Mouse (Mus musculus): ENCODE data around the gene Prr13.

Prr13 gene

GRCm38 (mm10) chr15:102460409-102460808 is 1.6 kb downstream of the Prr13 start:
- no peak for DNase-seq (ENCODE audit: extremely low spot score, low read depth, low spot score)

- DNase-seq (ENCODE audit: extremely low spot score, low read depth, low spot score): no peak
Measured at GRCm38 (mm10) chr15:102460971-102461370, 2.1 kb downstream of the Prr13 start.

GRCm38 (mm10) chr15:102461430-102462075 is 2.7 kb downstream of the Prr13 start:
- no peak for DNase-seq (ENCODE audit: extremely low spot score, low read depth, low spot score)

GRCm38 (mm10) chr15:102463666-102464065 is 4.8 kb downstream of the Prr13 start:
- DNase-seq (ENCODE audit: extremely low spot score, low read depth, low spot score): no peak

GRCm38 (mm10) chr15:102468675-102469370 is 10.0 kb downstream of the Prr13 start:
- no peak for DNase-seq (ENCODE audit: extremely low spot score, low read depth, low spot score)

- DNase-seq (ENCODE audit: extremely low spot score, low read depth, low spot score): peak; percentile 87
Measured at GRCm38 (mm10) chr15:102470183-102470604, 11.4 kb downstream of the Prr13 start, which contains the start of gene Pcbp2. Gene Pcbp2 (plus strand): TSS chr15:102470539.

GRCm38 (mm10) chr15:102470605-102471294 is 11.9 kb downstream of the Prr13 start:
- DNase-seq (ENCODE audit: extremely low spot score, low read depth, low spot score): no peak

GRCm38 (mm10) chr15:102471295-102471645 is 12.4 kb downstream of the Prr13 start:
- DNase-seq (ENCODE audit: extremely low spot score, low read depth, low spot score): no peak

- no peak for DNase-seq (ENCODE audit: extremely low spot score, low read depth, low spot score)
Measured at GRCm38 (mm10) chr15:102471727-102472126, 12.9 kb downstream of the Prr13 start.

- DNase-seq (ENCODE audit: extremely low spot score, low read depth, low spot score): no peak
Measured at GRCm38 (mm10) chr15:102473246-102473645, 14.4 kb downstream of the Prr13 start.

- DNase-seq (ENCODE audit: extremely low spot score, low read depth, low spot score): no peak
Measured at GRCm38 (mm10) chr15:102474520-102474919, 15.7 kb downstream of the Prr13 start.

- DNase-seq (ENCODE audit: extremely low spot score, low read depth, low spot score): no peak
Measured at GRCm38 (mm10) chr15:102483136-102483535, 24.3 kb downstream of the Prr13 start.

- no peak for DNase-seq (ENCODE audit: extremely low spot score, low read depth, low spot score)
Measured at GRCm38 (mm10) chr15:102485853-102486252, 27.0 kb downstream of the Prr13 start.

- no peak for DNase-seq (ENCODE audit: extremely low spot score, low read depth, low spot score)
Measured at GRCm38 (mm10) chr15:102487664-102488063, 28.8 kb downstream of the Prr13 start.

- DNase-seq (ENCODE audit: extremely low spot score, low read depth, low spot score): no peak
Measured at GRCm38 (mm10) chr15:102498322-102498721, 39.5 kb downstream of the Prr13 start.

GRCm38 (mm10) chr15:102499370-102499769 is 40.5 kb downstream of the Prr13 start:
- no peak for DNase-seq (ENCODE audit: extremely low spot score, low read depth, low spot score)

- DNase-seq (ENCODE audit: extremely low spot score, low read depth, low spot score): no peak
Measured at GRCm38 (mm10) chr15:102499851-102500250, 41.0 kb downstream of the Prr13 start.

GRCm38 (mm10) chr15:102500479-102500878 is 41.7 kb downstream of the Prr13 start:
- DNase-seq (ENCODE audit: extremely low spot score, low read depth, low spot score): no peak

GRCm38 (mm10) chr15:102501084-102501814 is 42.4 kb downstream of the Prr13 start:
- no peak for DNase-seq (ENCODE audit: extremely low spot score, low read depth, low spot score)

- DNase-seq (ENCODE audit: extremely low spot score, low read depth, low spot score): no peak
Measured at GRCm38 (mm10) chr15:102502254-102502840, 43.5 kb downstream of the Prr13 start.

- no peak for DNase-seq (ENCODE audit: extremely low spot score, low read depth, low spot score)
Measured at GRCm38 (mm10) chr15:102503447-102503846, 44.6 kb downstream of the Prr13 start, which contains the start of gene Gm10337. Gene Gm10337 (plus strand): TSS chr15:102503722.
